Mouse (Mus musculus): ENCODE results near the gene Ttc41.

- TF ChIP-seq CTCF (IDR thresholded peaks at IDR 0.05; ENCODE audit: low read depth) (no peak), EP300 (IDR thresholded peaks at IDR 0.05; ENCODE audit: low read depth) (no peak)
Measured at GRCm38 (mm10) chr10:86779816-86780500, 74.3 kb downstream of the Ttc41 start.

All from liver, postnatal 0 days (tissue).